Mouse (Mus musculus) left cerebral cortex, adult 9 months (tissue): ENCODE results near the gene Dgcr8.

Source experiments
- DNase-seq, 2 experiments: peaks; one replicate each; pipeline ENCODE4 v3.0.0; 2022; ENCODE audit warnings: low spot score in 2 of 2

Dgcr8 gene

DNA sequence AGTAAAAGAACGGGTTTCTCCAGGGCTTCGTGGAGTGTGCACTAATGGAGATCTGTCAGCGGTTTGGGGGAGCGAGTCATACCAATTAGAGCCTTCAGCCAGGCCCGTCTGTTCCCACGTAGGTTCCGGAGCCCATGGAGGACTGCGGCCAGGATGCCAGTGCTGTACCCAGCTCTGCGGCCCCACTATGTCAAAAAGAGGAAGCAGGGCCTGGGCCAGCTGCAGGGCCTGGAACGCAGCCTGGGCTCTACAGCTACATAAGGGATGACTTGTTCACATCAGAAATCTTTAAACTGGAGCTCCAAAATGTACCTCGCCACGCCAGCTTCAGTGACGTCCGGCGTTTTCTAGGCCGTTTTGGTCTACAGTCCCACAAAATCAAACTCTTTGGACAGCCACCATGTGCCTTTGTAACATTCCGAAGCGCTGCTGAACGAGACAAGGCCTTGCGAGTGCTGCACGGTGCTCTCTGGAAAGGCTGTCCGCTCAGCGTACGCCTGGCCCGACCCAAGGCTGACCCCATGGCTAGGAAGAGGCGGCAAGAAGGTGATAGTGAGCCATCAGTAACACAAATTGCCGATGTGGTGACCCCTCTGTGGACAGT lies 39.6 kb downstream of the Dgcr8 start:
- peak in 1 of 2 experiments; percentile 50 for DNase-seq

DNA sequence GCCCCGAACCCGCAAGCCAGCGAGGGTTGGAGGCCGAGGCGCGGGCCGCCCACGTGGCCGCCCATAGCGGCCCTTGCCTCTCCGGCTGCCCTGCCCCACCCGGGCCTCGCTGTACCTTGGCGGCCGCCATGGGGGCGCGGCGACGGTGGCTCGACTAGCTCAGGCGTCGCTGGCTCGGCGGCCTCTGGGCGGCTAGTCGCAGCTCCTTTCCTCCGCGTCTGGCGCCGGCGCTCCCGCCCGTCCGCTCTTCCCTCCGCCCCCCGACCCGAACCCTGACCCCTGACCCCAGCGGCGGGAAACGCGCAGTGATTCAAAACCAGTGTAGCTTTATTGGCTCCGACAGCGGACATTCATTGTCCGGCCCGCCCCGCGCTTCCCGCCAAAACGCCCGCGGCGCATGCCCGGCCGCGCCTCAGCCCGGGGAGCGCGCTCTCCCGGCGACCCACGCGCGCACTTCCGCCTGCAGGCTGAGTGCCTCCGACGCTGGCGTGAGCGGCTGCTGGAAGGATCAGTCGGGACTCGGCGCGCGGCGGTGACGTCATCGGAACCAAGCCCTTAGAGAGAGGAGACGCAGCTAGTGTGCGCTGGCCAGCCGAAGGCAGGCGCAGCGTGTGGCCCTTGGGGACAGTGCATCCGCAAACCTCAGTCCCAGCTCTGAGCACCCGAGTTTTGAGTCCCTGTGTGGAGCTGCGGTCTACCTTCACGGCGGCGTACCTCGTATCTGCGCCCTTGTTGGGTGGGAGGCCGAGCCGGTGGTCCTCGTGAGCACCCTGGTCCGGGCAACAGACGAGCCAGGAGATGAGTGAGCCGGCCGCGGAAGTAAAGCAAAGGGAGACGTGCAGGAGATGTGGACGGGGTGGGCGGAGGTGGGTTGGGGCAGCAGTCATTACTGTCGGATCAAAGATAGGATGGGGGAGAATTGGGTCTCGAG lies 40.3 kb downstream of the Dgcr8 start, which contains the start of the genes Trmt2a and Ranbp1:
Trmt2a (plus strand) TSS at position 247 of the 931 bp plus-strand sequence.
Ranbp1 (minus strand) TSS at position 300 of the 931 bp plus-strand sequence.
- peak; percentile 96 to 98 for DNase-seq

DNA sequence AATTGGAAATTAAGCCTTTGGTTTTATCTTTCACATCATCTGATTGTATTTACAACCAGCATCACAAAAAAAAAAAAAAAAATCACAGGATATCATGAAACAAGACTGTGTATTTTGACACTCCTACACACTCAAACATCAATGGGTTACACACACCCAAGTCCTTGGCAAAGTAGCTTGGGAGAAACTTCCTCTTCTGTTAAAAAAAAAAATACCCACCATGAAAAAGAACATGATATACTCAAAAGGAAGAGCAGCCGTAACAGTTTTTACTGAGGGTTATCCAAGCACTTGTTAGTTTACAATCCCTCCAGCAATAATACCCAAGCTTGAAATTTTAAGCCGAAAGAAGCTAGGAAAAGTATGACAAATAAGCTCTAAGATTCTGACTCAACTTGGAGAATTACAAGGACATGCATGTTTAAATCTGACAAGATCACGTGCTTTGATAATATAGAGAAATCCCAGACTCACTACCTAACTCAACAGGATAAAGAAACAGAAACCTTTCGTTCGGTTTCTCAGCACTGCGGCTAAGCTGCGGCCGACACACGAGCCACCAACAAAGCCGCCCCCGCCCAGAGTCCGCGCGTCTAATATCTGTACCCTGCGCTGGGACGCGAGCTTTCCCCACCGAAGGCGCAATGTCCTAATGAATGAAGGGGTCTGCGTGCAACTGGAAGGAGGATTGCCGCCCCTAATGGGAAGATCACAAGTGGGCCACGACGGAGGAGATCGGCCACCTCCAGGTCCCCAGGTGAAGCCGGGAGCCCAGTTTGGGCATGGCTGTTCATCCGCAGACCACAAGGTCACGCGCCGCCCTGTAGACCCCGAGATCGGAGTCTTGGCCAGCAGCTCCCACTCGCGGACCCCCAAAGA lies 41.3 kb downstream of the Dgcr8 start:
- DNase-seq: no peak

DNA sequence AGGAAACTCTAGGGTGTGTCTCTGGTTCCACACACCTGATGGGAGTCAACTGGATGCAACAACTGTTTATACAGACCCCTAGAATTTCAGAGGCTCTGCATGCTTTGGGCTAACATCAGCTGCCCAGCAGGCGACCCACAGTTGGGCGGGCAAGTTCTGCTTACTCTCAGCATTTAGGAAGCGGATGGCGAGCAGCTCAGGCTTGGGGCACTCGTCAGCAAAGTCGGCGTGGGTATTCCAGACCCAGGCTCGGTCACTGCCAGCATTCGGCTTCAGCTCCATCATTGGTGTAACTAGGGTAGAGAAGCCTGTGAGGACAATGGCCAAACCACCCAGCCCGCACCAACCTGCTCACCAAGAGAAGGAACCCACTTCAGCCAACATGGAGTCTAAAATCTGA lies 47.5 kb downstream of the Dgcr8 start:
- no peak for DNase-seq

DNA sequence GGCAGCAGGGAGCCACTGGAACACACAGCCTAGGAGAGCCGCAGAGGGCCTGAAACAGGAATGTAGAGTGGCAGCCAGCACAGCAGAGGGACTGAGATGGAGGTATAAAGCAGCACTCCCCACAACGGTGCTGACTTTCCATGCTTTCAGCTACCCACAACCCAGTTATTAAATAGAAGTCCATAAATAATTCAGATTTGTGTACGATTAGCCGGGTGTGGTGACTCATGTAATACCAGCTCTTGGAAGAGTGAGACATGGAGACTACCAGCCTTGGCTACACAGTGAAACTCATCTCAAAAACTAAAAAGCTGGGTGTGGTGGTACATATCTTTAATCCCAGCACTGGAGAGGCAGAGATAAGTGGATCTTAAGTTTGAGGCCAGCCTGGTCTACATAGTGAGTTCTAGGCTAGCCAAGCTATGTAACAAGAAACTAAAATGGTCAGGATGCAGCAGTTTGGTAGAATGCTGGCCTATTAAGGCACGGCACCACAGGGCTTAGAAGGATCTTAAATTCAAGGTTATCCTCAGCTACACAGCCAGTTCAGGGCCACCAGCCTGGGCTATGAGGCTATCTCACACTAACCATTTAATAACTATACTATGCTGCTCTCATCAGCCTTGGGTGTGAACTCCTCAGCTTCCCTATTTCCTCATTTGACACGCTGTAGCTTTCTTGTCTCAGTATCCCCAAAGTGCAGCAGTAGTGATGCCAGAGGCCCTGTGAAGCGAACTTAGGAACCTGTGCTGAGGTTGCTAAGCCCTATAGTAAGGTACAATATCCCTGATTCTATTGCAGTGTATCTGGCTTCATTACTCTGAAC lies 52.2 kb downstream of the Dgcr8 start:
- no peak for DNase-seq

DNA sequence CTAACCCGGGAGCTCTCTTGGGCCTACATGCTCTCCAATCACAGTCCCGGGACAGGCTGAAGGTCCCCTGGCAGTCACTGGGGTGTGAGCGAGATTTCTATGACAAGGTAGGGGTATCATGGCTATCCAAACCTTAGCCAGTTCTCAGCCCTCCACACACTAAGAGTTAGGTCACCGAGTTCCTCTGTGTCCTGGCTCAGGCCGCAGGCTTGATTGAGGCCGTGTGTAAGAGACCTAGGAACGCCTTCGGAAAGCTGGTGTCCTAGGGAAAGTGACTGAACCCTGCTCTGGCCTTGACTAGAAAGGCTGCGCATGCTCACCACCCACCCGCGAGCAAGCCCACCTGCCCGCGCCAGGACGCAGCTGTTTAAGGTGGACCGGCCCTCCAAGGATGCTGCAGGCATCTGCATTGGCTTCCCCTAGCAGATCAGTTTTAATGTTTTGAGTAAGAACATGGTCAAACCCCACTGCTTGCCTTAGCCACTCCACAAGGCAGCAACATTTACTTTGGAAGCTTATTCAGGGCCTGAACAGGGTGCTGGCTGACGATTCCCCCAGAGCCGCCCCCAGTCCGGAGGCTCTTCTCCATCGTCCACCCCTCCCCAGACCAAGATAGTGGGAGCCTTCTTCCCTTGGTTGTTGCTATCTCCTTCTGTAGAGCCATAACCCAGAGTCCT lies 53.5 kb downstream of the Dgcr8 start:
- DNase-seq: peak in 1 of 2 experiments; percentile 78

DNA sequence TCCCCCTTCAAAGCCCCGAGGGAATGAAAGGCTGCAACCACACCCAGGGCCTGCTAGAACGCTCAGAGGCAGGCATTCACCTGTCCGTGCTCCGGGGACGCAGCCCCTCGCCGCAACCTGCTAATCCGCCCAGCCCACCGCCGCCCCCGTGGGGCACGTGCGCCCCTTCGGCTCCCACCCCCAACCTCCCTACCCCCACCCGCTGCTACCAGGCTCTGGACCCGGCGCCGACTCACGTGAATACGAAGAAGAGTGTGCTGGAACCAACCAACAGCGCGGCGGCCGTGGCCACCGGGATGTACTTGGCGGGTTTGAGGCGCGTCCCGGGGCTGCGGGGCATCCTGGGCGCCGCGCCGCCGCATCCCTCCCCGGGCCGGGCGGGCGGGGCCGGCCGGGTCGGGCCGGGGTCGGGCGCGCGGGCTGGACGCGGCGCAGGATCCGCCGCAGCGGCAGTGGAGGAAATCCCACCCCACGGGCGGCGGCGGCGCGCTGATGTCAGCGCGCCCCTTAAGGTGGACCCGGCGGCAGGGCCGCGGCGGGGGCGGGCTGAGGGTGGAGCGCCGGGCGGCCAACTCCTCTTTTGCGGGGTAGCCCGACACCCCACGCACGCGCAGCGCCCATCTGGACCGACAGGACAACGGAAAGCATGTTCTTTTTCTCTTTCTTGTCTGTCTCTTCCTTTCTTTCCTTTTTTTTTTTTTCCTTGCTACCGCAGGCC lies 54.2 kb downstream of the Dgcr8 start, which contains the start of gene Zdhhc8:
Zdhhc8 (minus strand) TSS at position 466 of the 718 bp plus-strand sequence.
- DNase-seq: peak in 1 of 2 experiments; percentile 75

DNA sequence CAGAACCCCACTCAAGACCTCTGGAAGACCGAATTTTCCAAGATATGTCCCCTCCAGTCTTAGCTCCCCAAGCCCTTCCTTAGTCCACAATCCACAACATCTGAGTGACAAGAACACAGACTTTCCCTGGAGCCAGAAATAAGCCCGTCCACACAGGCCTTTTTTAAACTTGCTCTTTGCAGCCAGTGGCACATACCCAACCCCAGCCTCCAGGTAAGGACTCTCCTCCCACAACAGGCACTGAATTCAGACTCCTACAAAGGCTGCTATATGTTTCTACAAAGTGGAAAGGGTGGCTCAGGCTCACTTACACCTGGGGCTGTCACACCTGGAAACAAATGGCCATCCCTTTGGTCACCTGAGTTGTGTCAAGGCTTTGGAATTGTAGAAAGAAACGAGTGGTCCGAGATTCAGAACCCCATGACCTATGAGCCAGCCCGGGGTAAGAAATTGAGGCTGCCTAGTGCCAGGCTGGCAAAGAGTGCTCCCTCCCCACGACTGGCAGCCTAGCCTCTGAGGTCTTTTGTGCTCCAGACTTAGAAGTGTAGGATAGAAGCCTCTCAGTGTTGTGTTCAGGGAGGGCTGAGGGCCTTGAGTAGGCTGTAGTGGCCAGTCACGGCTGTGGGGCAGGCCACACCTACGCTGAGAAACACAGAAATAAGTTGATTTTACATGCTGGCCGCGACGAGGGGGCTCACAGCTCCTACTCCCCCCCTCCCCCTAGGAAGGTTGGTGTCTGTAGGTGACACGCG lies 55.0 kb downstream of the Dgcr8 start:
- no peak for DNase-seq

DNA sequence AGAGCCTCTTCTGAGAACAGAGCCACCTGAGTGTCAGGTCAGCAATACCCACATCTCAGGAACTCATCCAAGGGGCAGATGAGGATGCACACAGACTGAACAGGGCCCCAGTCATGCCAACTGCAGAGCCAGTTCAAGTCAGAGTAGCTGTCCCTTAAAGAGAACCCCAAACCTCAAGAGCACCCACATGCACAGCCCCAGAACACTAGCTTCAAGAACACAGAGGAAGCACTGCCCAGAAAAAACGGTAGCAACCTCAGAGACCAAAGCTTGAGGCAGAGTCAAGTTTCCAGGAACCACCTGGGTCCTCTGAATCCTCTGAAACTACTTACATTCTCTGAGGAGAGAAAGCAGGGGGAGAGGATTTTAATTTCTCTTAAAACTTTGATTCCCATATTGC lies 55.6 kb downstream of the Dgcr8 start:
- no peak for DNase-seq

DNA sequence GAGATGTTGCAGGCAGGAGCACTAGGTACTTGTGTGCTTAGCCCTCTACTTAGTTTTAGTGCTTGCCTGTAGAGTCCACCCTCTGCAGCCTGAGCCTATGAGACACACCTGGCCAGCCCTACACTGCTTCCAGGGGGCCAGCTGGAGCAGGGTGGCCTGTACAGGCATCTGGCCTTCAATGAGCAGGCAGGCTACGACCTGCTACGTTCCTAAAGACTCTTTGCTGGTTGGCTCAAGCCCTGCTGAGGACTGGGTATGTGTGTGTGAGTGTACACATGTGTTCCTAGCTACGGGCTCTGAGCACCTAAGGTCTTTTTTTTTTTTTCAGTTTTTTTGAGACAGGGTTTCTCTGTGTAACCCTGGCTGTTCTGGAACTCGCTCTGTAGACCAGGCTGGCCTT lies 57.6 kb downstream of the Dgcr8 start:
- DNase-seq: no peak

DNA sequence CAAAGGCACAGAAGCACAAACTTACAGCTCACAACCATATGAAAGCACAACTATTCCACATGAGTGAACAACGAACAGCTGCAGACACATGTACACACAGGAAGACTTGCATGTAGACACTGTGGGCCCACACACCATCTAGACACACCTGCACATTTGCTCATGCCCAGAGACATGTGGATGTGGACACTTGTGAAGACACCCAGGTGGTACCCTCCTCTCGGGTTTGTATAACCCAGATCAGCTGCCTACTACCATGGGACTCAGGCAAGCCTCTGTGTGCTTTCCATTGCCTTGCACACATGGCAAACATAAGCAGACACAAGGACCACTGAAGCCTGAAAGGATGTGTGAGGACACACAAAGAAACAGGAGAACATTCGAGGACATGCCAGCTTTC lies 58.0 kb downstream of the Dgcr8 start:
- no peak for DNase-seq

DNA sequence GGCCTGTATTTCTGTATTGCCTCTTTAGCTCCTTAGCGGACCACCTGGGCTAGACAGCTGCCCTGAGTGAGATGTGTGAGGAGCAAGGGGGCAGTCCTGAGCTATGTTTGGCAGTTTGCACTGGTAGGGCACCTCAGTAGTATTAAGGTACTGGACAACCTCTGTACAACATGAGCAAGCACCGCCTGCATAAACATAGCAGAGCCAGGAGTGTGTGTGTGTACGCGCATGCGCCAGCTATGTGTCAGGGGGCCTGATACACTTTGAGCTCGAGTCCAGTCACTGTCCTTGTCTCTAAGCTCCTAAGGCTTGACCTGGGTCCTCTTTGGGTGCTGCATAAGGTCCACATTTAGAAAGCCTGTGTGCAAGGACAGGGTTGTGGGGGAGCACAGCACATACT lies 58.4 kb downstream of the Dgcr8 start:
- no peak for DNase-seq

DNA sequence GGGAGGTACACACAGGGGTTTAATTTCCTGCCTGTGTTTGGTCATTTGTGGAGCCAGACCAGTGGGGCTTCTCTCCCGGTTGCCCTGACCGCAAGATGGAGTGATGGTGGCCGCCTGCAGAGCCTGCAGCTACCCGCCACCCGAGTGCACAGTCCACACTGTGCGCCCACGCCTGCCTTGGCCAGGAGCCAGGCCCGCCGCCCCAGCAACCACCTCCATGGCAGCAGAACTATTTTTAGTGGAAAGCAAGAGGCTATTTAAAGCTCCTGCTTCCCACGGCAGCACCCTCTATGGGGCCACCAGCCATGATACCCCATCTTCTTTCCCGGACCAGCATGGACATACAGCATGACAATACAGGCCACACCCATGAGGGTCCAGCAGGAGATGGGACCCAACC lies 59.4 kb downstream of the Dgcr8 start:
- DNase-seq: peak; percentile 83 to 92

DNA sequence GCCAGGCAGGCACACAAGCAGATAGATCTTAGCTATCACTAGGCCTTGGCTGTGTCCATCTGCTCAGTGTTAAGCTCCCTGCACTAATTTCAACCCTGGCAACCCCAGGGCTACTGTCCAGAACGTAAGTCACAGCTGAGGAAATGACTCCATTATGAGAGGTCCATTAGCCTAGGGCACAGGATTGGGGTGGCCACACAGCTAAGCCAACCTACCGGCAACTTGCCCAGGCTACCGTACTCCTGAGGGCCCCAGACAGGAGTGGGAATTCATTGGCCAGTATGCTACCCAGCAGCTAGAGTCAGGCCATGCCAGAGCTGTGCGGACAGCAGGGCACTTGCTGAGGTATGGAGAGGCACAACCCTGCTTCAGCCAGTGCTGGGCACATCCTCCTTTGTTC lies 60.2 kb downstream of the Dgcr8 start:
- no peak for DNase-seq

DNA sequence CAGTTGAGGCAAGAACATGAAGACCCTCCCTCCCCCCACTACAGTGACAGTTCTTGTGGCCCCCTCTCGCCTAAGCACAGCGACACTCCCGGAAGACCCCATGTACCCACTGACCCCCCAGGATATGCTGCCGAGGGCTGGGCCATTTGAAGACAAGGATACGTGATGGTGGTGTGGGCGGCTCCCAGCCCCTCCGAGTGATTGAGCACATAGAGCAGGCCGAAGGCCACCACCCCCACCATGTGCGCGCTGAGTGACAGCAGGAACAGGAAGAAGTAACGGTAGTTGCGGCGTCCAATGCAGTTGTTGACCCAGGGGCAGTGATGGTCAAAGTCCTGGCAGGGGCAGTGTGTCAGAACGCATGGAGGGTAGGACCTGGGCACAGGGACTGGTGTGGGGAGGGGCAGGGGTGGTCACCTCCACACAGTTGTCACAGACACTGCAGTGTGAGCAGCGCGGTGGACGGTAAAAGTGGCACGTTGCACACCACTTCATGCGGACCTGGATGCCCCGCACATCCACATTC lies 61.1 kb downstream of the Dgcr8 start:
- DNase-seq: no peak

DNA sequence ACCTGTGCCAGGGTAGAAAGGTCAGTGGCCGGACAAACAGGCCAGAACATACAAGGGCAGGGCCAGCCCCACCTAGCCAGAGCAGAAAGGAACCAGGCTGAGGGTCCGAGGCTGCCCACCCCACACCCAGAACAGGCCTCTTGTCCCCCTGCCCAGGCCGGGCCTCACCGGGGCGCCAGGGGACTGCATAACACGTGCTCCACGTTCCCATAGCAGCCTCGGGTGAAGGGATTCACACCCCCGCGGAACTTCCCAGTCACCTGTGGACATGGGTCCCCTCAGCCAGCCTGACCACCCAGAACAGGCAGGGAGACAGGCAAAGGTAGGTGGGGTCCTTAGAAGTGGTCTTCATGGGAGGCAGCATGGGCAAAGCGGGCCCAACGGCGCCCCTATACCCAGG lies 61.9 kb downstream of the Dgcr8 start:
- no peak for DNase-seq

DNA sequence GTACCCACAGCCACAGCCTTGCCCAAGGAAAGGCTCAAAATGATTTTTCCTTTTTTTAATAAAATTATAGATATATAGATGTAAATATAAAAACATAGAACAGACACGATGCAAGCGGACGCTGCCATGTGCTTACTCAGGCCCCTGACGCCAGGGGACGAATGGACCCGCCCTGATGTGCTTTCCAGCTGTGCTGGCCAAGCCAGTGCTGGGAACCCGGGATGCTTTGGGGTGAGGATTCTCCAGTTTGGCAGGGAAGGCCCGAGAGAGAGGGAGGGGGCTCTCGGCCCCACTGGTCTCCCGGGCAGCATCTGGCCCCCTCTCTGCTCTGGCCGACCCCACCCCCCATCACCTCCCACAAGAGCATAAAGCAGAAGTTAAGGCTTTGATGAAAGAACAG lies 66.9 kb downstream of the Dgcr8 start:
- no peak for DNase-seq

DNA sequence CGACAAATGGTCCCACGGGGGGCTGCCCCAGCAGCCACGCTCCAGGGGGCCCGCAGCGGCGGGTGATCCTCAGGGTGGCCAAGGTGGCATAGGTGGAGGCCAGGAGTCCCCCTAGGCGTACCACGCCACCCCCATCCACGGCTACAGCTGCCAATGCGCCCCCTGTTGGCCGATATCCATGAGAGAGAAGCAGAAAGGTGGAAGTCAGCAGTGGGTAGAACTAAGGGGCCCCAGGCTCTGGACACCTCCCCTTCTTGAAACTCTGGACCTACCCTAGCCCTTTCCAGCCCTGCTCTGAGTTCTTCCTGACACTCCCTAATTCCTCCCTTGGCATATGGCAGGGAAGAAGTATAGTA lies 67.5 kb downstream of the Dgcr8 start:
- no peak for DNase-seq
